In the genomic region with DNA sequence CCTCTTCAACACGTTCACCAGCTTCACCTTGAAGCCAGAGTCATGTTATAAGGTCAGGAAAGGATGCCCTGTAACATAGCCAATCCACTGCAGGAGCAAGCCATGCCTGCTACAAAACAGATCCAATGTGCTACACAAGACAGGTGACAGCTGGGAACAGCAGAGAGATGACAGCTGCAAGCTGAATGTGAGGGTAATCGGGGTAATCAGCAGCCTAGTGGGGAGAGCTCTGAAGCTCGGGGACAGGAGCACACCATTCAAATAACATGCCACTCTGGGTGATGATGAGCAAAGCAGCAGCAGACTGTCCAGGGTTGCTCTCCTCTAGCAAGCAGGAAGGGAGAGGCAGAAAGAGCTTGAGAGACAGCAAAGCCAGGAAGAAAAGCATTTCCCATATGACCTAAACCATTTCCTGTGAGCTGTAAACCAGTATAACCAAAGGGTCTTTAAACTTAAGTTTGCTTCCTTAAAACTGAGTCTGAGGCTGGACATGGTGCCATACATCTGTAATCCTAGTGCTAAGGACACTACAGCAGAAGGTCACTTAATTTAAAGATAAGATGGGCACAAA, we compare ENCODE assay signal across 9 mouse cellular contexts. TPM values are rescaled to one million over a fixed set of nuclear protein-coding genes. Genes with fewer than 3 reads are reported as not detected.
DNase-seq lines count a peak whose midpoint lies in the region; ATAC-seq and TF ChIP-seq lines count a peak whose summit lies in the region.
"Had no signal": no experiment of that assay in that cellular context is flagged by ENCODE, and none has a peak within 500 bp of the region (broad histone marks: within the 10 kb centered on the region; RNA-seq: fewer than 3 reads in every experiment).

No protein-coding gene starts in this region.

- H3K4me1 ChIP-seq in lung, embryonic 14.5 days (ENCODE audit: insufficient read depth), result no peaks in the 10 kb centered on the region; the same call in 1 of the 2 replicates
- H3K4me1 ChIP-seq in intestine, embryonic 15.5 days (replicated peaks), result no peaks in the 10 kb centered on the region; the same call in 1 of the 2 replicates
- H3K4me1 ChIP-seq in stomach, embryonic 15.5 days, result peaks cover 5% of the 10 kb centered on the region; the same call in 1 of the 2 replicates
- no peaks in the 10 kb centered on the region for H3K4me1 ChIP-seq in midbrain, postnatal 0 days (ENCODE audit: insufficient read depth, low read length)

- H3K4me2 ChIP-seq in lung, embryonic 14.5 days, result peak overlapping the region; percentile 34
- peak overlapping the region; percentile 31 for H3K4me2 ChIP-seq in intestine, embryonic 15.5 days (replicated peaks)
- H3K4me2 ChIP-seq in stomach, embryonic 15.5 days, result peak overlapping the region; percentile 29; the same call in 1 of the 2 replicates
- H3K4me2 ChIP-seq in midbrain, postnatal 0 days (ENCODE audit: low read depth, low read length, poor library complexity, severe bottlenecking), result no peak overlapping the region
- H3K4me2 ChIP-seq: midbrain, embryonic 12.5 days had no signal

- WGBS in lung, embryonic 14.5 days, result 25% methylated on average over 3 of the region's 3 CpGs
- WGBS in intestine, embryonic 15.5 days, result 37% methylated on average over 3 of the region's 3 CpGs
- 25% methylated on average over 3 of the region's 3 CpGs for WGBS in stomach, embryonic 15.5 days
- WGBS in midbrain, postnatal 0 days, result 50% methylated on average over 3 of the region's 3 CpGs

- H3K4me3 ChIP-seq in lung, embryonic 14.5 days (ENCODE audit: low read depth, low read length), result no peak overlapping the region
- no peak overlapping the region for H3K4me3 ChIP-seq in intestine, embryonic 15.5 days (replicated peaks)
- no peak overlapping the region for H3K4me3 ChIP-seq in stomach, embryonic 15.5 days (replicated peaks)
- H3K4me3 ChIP-seq in midbrain, postnatal 0 days (ENCODE audit: low read depth, low read length), result no peak overlapping the region
- H3K4me3 ChIP-seq: midbrain, embryonic 12.5 days had no signal

- no peak for TF ChIP-seq CTCF in lung, embryonic 14.5 days (IDR thresholded peaks at IDR 0.05; ENCODE audit: low read depth)
- TF ChIP-seq CTCF in midbrain, postnatal 0 days (IDR thresholded peaks at IDR 0.05), result no peak

- peak; percentile 30 for DNase-seq in lung, embryonic 14.5 days
- no peak for DNase-seq in lung, postnatal 14 days
- no peak for DNase-seq in adrenal gland, adult (ENCODE audit: inconsistent age in 2 of 2, low spot score in 1 of 2)
- no peak for DNase-seq in midbrain, postnatal 0 days (ENCODE audit: low spot score)
- DNase-seq in c-Kit-positive CD71-positive TER-119-positive erythroid progenitor cells, embryonic 14.5 days (ENCODE audit: low spot score), result no peak

- H3K36me3 ChIP-seq in lung, embryonic 14.5 days (ENCODE audit: insufficient read depth), result no peaks in the 10 kb centered on the region
- no peaks in the 10 kb centered on the region for H3K36me3 ChIP-seq in intestine, embryonic 15.5 days
- no peaks in the 10 kb centered on the region for H3K36me3 ChIP-seq in stomach, embryonic 15.5 days
- H3K36me3 ChIP-seq in midbrain, postnatal 0 days (ENCODE audit: insufficient read depth, low read length), result no peaks in the 10 kb centered on the region
- H3K36me3 ChIP-seq: midbrain, embryonic 12.5 days had no signal

- no peaks in the 10 kb centered on the region; the same call in 1 of the 2 replicates for H3K9me3 ChIP-seq in lung, embryonic 14.5 days (ENCODE audit: low read depth, low read length)
- H3K9me3 ChIP-seq in intestine, embryonic 15.5 days, result no peaks in the 10 kb centered on the region
- H3K9me3 ChIP-seq in stomach, embryonic 15.5 days, result no peaks in the 10 kb centered on the region
- H3K9me3 ChIP-seq in midbrain, postnatal 0 days (ENCODE audit: low read length), result no peaks in the 10 kb centered on the region
- H3K9me3 ChIP-seq: midbrain, embryonic 12.5 days had no signal

- no peak overlapping the region for H3K9ac ChIP-seq in lung, embryonic 14.5 days
- H3K9ac ChIP-seq in intestine, embryonic 15.5 days, result no peak overlapping the region
- H3K9ac ChIP-seq in stomach, embryonic 15.5 days, result no peak overlapping the region
- no peak overlapping the region for H3K9ac ChIP-seq in midbrain, postnatal 0 days (replicated peaks; ENCODE audit: low read length, poor library complexity, severe bottlenecking)
- H3K9ac ChIP-seq: midbrain, embryonic 12.5 days had no signal

- no peak for ATAC-seq in lung, embryonic 14.5 days (ENCODE audit: insufficient read depth)
- ATAC-seq in common myeloid progenitor, adult 5-6 weeks (replicated peaks; ENCODE audit: low read depth, poor library complexity, severe bottlenecking), result peak; percentile 12
- ATAC-seq in intestine, embryonic 15.5 days, result no peak
- no peak for ATAC-seq in stomach, embryonic 15.5 days (ENCODE audit: insufficient read depth, low FRiP score, low read depth)
- no peak for ATAC-seq in midbrain, postnatal 0 days (ENCODE audit: low FRiP score)

- H3K27ac ChIP-seq in lung, embryonic 14.5 days (ENCODE audit: low read depth), result peak overlapping the region; percentile 37; the same call in 1 of the 2 replicates
- H3K27ac ChIP-seq in intestine, embryonic 15.5 days, result no peak overlapping the region
- H3K27ac ChIP-seq in stomach, embryonic 15.5 days, result no peak overlapping the region; the same call in 1 of the 2 replicates
- H3K27ac ChIP-seq in midbrain, postnatal 0 days (ENCODE audit: low read depth, low read length), result no peak overlapping the region
- H3K27ac ChIP-seq: midbrain, embryonic 12.5 days had no signal

- H3K27me3 ChIP-seq in lung, embryonic 14.5 days (ENCODE audit: insufficient read depth, low read length), result no peaks in the 10 kb centered on the region
- no peaks in the 10 kb centered on the region for H3K27me3 ChIP-seq in intestine, embryonic 15.5 days (replicated peaks)
- no peaks in the 10 kb centered on the region for H3K27me3 ChIP-seq in stomach, embryonic 15.5 days (replicated peaks)
- no peaks in the 10 kb centered on the region for H3K27me3 ChIP-seq in midbrain, postnatal 0 days (ENCODE audit: insufficient read depth, low read length)
- H3K27me3 ChIP-seq: midbrain, embryonic 12.5 days had no signal

RNA-seq across cellular contexts. Expression of a gene that starts 2.9 kb away (rescaled TPM):
- polyA plus RNA-seq in lung, embryonic 14.5 days (2014; fragmentation: Nextera tagmentation; extraction: Ambion mirVana), result 3.0 and 3.3 TPM in 2 replicates
- total RNA-seq in common myeloid progenitor, adult 5-6 weeks (2017), result 16.5 and 20.8 TPM in 2 replicates
- polyA plus RNA-seq in intestine, embryonic 15.5 days (2015; fragmentation: Nextera tagmentation; extraction: Ambion mirVana), result 1.5 and 1.8 TPM in 2 replicates
- polyA plus RNA-seq in stomach, embryonic 15.5 days (2015; fragmentation: Nextera tagmentation; extraction: Ambion mirVana), result 1.7 and 2.1 TPM in 2 replicates
- 1.8 and 2.4 TPM in 2 replicates for total RNA-seq in midbrain, postnatal 0 days (2014; rRNA removed)
- polyA plus RNA-seq in midbrain, postnatal 0 days (2015; fragmentation: Nextera tagmentation; extraction: Ambion mirVana), result 0.23 and 0.37 TPM in 2 replicates
